Mouse (Mus musculus) induced T-regulatory cell, adult 2 months (primary cell): Measurements from ENCODE around the gene Mbd5.

Experiments used
- DNase-seq: peaks from one replicate; pipeline ENCODE4 v3.0.0-alpha.2; 2012; ENCODE audit warnings: low read depth

The Mbd5 gene

GRCm38 (mm10) chr2:49349813-49350212 is 400.5 kb downstream of the Mbd5 start:
- no peak for DNase-seq

GRCm38 (mm10) chr2:49350852-49351251 is 401.5 kb downstream of the Mbd5 start:
- no peak for DNase-seq

- DNase-seq, result no peak
Measured at GRCm38 (mm10) chr2:49354066-49354465, 404.8 kb downstream of the Mbd5 start.

GRCm38 (mm10) chr2:49355867-49356266 is 406.6 kb downstream of the Mbd5 start:
- DNase-seq, result no peak

- no peak for DNase-seq
Measured at GRCm38 (mm10) chr2:49358128-49358814, 409.0 kb downstream of the Mbd5 start.

- peak; percentile 48 for DNase-seq
Measured at GRCm38 (mm10) chr2:49358839-49359520, 409.7 kb downstream of the Mbd5 start.

- peak; percentile 12 for DNase-seq
Measured at GRCm38 (mm10) chr2:49359706-49360105, 410.4 kb downstream of the Mbd5 start.

- DNase-seq, result no peak
Measured at GRCm38 (mm10) chr2:49364546-49364945, 415.2 kb downstream of the Mbd5 start.

GRCm38 (mm10) chr2:49366878-49367545 is 417.7 kb downstream of the Mbd5 start:
- DNase-seq, result no peak

GRCm38 (mm10) chr2:49367546-49367917 is 418.2 kb downstream of the Mbd5 start:
- no peak for DNase-seq

- no peak for DNase-seq
Measured at GRCm38 (mm10) chr2:49371632-49372031, 422.3 kb downstream of the Mbd5 start.

- no peak for DNase-seq
Measured at GRCm38 (mm10) chr2:49372586-49372985, 423.3 kb downstream of the Mbd5 start.
